Mouse (Mus musculus) brain, embryonic 14.5 days (tissue): ENCODE data around the gene Tamm41.

Experiments used
- CTCF ChIP-seq: fragments of 200-500 bp; IDR thresholded peaks from 2 replicates; pipeline ENCODE4 v1.5.1; 2012; ENCODE audit warnings: inconsistent platforms, mild to moderate bottlenecking, moderate library complexity, borderline replicate concordance; ENCODE audit not compliant: insufficient read depth, insufficient read length; ENCODE audit errors: extremely low read depth
- POLR2A ChIP-seq: fragments of 200-500 bp; IDR thresholded peaks from 2 replicates; pipeline ENCODE4 v1.6.1; 2012; ENCODE audit warnings: mild to moderate bottlenecking, inconsistent platforms, borderline replicate concordance; ENCODE audit not compliant: poor library complexity, insufficient read depth, insufficient read length, severe bottlenecking; ENCODE audit errors: extremely low read depth

DNA sequence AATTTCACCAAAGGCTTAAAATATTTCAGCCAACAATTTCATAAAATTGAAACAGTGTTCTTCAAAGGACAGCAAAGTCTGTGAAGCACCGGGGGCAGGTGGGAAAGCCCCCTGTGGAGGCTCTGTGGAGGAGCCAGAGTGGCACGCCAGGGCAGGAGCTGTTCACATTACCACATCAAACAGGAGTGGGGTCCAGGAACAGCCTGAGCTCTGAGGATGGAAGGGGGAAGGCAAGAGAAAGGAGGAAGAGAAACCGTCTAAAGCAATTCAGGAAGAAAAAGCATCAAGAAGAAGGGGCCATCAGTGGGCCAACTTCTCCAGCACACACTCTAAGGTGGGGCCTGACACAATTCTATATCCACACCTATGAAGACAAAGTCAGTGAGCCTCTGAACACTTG lies 31.6 kb downstream of the Tamm41 start:
- no peak for TF ChIP-seq CTCF
- TF ChIP-seq POLR2A: no peak
